Mouse (Mus musculus): Measurements from ENCODE around the gene Cilp2.

Gene Cilp2

DNA sequence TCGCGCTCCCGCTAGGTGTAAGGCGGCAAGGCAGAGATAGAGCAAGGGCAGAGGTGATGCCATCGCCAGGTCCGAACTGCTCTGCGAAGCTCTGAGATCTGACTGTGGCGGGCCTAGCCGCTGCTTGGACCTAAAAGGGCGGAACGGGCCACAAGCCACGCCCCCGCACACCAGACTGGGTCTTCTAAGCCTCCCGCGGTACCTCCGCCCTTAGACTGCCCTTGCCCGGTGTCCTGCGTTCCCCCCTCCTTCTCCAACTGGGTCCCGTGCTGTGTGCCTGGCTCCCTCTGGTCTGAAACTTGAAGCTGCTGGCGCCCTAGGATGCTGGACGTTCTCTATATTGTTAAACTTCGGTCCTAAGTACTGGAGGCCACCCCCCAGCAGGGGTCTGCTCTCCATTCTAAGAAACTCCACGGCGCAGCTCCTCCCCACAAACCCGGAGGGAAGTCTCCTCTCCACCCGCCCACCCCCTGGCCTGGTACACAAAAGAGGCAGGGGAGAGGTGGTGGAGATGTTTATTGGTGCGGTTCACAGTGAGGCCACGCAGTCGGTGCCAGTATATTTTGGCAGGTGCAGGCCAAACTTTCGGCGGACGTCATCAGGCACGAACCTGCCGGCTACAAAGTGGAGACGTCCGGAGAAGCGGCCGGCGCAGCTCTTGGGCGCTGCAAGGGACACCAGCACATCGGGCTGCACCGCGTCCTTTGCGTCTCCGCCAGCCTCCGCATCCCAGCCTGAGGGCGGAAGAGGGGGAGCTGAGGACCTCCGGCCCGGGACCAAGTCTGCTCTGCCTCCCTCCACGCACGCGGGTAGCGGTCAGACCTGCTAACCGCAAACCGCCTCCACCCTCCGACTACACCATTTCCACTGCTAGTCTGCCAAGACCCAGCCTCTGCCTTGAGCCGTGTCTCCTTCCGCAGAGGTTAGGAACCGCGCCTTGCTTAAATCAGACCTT lies at the start of gene Cilp2:
Gene Cilp2, minus strand, starts transcription at position 399 of the 955 bp plus-strand sequence.
- DNase-seq (ENCODE audit: low read depth, low spot score) = peak; percentile 70
- Histone ChIP-seq H3K36me3 (ENCODE audit: control insufficient read depth, insufficient read depth, low read length, poor library complexity, severe bottlenecking) (no peaks in the 10 kb centered on the region; the same call in 1 of the 2 replicates), H3K27me3 (ENCODE audit: control insufficient read depth, insufficient read depth, low read length, poor library complexity, severe bottlenecking) (no peaks in the 10 kb centered on the region)

DNA sequence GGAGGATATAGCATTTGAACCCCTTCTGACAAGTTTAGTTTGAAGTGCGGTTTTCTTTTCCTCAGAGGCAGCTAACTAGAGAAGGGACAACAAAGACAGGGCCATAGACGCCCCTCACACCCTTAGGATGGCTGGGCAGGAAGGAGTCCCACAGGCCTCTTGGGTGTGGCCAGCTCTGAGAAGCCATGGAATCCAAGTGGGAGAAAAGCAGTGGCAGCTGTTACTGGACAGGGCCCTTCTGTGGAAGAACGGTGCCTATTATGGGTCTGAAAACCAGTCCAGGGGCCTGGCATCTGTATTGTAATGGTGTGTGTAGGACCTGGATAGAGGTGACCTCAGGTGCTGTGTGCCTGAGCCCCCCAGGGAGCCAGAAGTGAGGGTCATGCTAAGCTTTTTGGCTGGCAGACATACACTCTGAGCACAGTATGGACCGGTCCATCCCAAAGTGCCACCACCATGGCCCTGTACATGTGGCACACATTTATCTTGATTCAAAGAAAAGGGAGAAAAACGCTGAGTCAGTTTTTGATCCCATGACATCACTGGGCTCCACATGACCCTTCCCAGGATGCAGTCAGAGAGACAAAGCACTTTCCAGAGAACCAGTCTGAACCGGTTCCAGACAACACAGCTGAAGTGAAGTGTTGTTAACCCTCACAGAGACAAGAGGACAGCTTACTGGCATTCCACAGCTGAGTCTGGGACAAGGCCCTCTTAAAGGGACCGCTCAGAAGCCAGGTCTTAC lies 48.7 kb upstream of the Cilp2 start:
- no peak for DNase-seq (ENCODE audit: low read depth, low spot score)
- H3K27me3 ChIP-seq (ENCODE audit: control insufficient read depth, insufficient read depth, low read length, poor library complexity, severe bottlenecking) = no peaks in the 10 kb centered on the region
- H3K36me3 ChIP-seq (ENCODE audit: control insufficient read depth, insufficient read depth, low read length, poor library complexity, severe bottlenecking) = peaks cover 8% of the 10 kb centered on the region; the same call in 1 of the 2 replicates

DNA sequence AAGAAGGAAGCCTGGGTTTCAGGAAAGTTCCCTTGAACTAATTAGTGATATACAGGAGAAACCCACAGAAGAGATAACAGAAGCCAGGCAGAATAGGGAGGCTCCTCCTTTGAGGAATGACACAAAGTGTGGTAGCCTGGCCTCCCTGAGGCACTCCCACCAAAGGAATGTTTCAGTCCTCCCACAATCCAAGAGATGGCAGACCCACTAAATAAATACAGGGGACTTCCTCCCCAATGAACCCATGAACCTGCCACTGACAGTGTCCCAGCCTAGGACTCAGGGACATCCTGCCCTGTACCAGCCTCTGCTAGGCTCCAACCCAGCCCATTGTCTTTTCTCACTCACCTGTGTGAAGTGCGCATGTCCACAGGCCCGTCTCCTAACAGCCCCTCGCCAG lies 47.9 kb upstream of the Cilp2 start:
- no peak for DNase-seq (ENCODE audit: low read depth, low spot score)
- Histone ChIP-seq H3K36me3 (ENCODE audit: control insufficient read depth, insufficient read depth, low read length, poor library complexity, severe bottlenecking) (peaks cover 8% of the 10 kb centered on the region; the same call in 1 of the 2 replicates), H3K27me3 (ENCODE audit: control insufficient read depth, insufficient read depth, low read length, poor library complexity, severe bottlenecking) (no peaks in the 10 kb centered on the region)

DNA sequence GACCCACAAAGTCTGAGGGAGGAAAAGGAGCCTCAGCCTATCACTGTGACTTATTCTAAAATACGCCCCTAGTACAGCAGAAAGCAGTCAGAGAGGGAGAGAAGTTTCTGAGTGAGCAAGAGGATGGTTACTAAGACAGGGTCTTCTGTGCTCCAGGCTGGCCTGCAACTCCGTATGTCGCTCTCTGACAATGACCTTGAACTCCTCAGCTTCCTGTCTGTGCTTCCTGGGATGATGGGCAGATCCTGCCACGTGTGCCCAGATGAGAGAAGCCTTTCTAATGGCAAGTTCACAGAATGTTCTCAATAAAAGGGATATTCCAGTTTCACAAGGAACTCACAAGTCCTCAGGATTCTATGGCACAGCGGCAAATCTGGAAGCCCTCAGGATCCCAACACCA lies 47.1 kb upstream of the Cilp2 start:
- Histone ChIP-seq H3K27me3 (ENCODE audit: control insufficient read depth, insufficient read depth, low read length, poor library complexity, severe bottlenecking) (no peaks in the 10 kb centered on the region), H3K36me3 (ENCODE audit: control insufficient read depth, insufficient read depth, low read length, poor library complexity, severe bottlenecking) (peaks cover 8% of the 10 kb centered on the region; the same call in 1 of the 2 replicates)
- DNase-seq (ENCODE audit: low read depth, low spot score) = no peak

DNA sequence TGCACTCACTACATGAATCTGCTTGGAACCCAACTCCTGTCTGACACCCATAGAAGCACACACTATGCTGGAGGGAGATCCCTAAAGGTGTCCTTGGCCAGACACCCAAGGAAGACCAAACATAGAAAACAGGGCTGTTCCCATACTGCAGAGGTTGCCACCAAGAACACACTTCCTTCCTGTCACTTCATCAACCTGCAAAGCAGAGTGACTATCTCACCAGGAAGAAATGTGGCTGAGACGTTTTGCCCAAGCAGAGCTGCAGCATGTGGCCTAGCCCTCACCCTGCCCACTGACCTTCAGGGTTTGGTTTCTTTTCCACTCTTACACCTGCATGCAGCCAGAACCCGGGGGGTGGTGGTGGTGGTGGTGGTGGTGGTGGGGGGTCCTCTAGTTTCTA lies 46.3 kb upstream of the Cilp2 start:
- Histone ChIP-seq H3K36me3 (ENCODE audit: control insufficient read depth, insufficient read depth, low read length, poor library complexity, severe bottlenecking) (peaks cover 8% of the 10 kb centered on the region; the same call in 1 of the 2 replicates), H3K27me3 (ENCODE audit: control insufficient read depth, insufficient read depth, low read length, poor library complexity, severe bottlenecking) (no peaks in the 10 kb centered on the region)
- DNase-seq (ENCODE audit: low read depth, low spot score) = no peak

DNA sequence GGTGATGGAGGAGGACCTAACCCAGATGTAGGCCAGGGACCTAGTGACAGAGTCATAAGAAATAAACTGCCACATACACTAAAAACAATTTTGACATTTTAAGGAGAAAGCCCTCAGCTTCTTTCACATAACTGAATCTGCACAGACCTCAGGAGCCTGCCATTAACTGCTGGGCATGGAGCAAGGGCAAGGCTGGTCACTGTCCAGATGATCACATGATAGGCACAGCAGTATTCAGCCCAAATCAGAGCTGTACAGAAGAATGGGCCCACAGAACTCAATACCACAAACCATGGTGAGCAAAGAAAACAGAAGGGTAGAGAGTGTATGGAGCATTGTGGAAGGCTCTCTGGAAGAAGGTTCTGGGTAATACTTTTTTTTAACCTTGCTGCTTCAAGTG lies 39.4 kb upstream of the Cilp2 start:
- no peaks in the 10 kb centered on the region for H3K27me3 ChIP-seq (ENCODE audit: control insufficient read depth, insufficient read depth, low read length, poor library complexity, severe bottlenecking)
- DNase-seq (ENCODE audit: low read depth, low spot score) = no peak
- H3K36me3 ChIP-seq (ENCODE audit: control insufficient read depth, insufficient read depth, low read length, poor library complexity, severe bottlenecking) = peaks cover 1% of the 10 kb centered on the region; the same call in 1 of the 2 replicates

DNA sequence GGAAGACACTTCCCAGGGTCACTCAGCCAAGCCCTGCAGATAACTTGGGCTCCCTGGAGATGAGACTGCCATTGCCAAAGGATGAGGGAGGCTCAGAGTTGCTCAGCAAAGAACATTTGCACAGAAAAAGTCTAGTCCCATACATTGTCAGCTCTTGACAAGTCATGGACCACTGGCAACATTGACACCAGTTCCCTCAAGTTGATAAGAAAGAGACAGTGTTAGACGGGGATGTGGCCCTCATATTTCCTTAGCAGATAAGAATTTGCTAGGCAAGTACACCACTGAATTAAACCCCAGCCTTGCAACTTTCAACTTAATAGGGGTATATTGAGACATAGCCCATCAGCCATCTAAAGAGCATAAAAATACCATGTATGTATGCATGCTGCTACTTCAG lies 36.5 kb upstream of the Cilp2 start:
- H3K27me3 ChIP-seq (ENCODE audit: control insufficient read depth, insufficient read depth, low read length, poor library complexity, severe bottlenecking) = no peaks in the 10 kb centered on the region
- H3K36me3 ChIP-seq (ENCODE audit: control insufficient read depth, insufficient read depth, low read length, poor library complexity, severe bottlenecking) = peaks cover 1% of the 10 kb centered on the region
- no peak for DNase-seq (ENCODE audit: low read depth, low spot score)

DNA sequence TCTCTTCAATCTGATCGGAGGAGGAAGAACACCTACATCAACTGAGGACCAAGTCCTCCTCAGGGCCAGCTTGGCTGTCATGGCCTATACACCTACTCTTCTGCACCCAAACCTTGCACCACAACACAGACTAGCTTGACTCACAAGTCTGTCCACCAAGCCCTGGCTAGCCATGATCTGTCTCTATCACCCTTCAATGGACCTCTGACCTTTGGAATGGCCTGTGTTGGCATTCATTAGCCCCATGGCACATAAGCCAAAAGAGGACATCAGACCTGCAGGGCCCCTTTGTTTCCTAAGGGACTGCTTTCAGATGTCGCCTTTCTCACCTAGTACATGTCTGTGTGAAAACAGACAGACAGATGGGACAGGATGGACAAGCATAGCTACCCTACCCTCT lies 33.7 kb upstream of the Cilp2 start:
- no peaks in the 10 kb centered on the region for H3K27me3 ChIP-seq (ENCODE audit: control insufficient read depth, insufficient read depth, low read length, poor library complexity, severe bottlenecking)
- no peaks in the 10 kb centered on the region; the same call in none of the 2 replicates for H3K36me3 ChIP-seq (ENCODE audit: control insufficient read depth, insufficient read depth, low read length, poor library complexity, severe bottlenecking)
- DNase-seq (ENCODE audit: low read depth, low spot score) = no peak

DNA sequence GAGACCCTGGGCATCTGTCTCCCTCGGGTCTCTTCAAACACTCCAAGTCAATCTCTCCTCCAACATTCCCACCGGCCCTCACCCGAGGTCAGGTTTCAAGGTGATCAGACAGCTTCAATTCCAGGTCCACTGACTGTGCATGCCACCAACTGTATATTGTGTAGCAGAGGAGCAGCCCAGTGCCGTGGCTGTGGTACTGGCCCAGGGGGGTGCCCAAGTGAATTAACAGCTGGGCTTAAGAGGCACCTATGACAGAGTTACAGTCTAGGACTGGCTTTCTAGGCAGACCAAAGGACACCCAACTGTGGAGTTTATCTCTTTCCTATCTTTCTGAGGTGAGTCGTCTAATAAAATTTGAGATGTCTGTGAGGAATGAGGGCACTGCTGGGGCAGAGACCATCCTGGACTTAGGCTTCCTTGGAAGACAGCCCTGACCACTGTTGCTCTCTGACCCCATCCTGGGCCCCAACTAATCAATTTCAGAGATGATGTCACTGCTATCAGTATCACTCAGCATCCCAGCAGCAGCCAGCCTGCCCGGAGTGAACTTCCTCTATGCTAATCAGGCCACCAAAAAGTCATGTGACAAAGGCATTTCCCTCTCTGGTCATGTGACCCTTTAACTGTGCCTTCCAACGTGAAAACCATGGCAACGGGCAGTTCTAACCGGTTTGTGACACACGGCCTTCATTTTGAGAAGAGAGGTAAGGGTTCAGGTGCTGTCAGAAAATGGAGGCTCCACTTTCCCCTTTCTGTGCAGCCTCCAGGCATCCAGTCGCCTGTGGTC lies 32.6 kb upstream of the Cilp2 start:
- peak; percentile 97 for DNase-seq (ENCODE audit: low read depth, low spot score)
- Histone ChIP-seq H3K27me3 (ENCODE audit: control insufficient read depth, insufficient read depth, low read length, poor library complexity, severe bottlenecking) (no peaks in the 10 kb centered on the region), H3K36me3 (ENCODE audit: control insufficient read depth, insufficient read depth, low read length, poor library complexity, severe bottlenecking) (no peaks in the 10 kb centered on the region; the same call in none of the 2 replicates)

DNA sequence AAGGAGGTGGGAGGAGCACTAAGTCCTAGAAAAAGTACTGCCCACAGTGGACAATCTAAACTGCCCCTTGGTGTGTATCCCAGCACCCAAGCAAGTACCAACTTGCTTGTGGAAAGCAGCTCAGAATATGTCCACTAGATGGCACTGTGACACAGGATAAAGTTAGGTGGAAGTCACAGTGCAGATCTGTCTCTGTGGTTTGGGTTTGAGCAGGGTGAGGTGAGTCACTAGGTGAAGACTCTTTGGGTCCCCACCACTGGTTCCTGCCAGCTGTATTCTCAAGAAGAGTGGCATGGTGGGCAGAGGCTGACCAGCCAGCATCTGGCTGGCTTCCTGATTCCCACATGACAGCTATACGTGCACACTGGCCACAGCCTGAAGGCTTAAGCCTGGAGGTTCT lies 31.5 kb upstream of the Cilp2 start:
- Histone ChIP-seq H3K27me3 (ENCODE audit: control insufficient read depth, insufficient read depth, low read length, poor library complexity, severe bottlenecking) (no peaks in the 10 kb centered on the region), H3K36me3 (ENCODE audit: control insufficient read depth, insufficient read depth, low read length, poor library complexity, severe bottlenecking) (no peaks in the 10 kb centered on the region; the same call in none of the 2 replicates)
- DNase-seq (ENCODE audit: low read depth, low spot score) = peak; percentile 96

DNA sequence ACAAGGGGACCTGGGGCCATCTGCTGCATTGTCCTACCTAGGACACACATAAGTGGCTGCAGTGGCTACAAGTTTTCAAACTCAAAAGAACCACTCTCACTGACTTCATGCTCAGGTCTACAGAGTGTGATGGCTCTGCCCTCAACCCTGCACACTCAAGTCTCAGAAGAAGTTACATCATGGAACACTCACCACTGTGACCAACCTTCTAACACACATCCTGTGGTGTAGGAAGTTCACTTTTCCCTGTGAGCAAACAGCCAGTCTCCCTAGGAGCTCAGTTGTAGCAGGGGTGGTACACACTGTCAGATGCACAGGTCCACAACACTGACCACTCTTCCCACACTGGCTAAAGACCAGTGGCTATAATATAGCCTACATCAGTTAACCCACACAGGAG lies 31.0 kb upstream of the Cilp2 start:
- Histone ChIP-seq H3K27me3 (ENCODE audit: control insufficient read depth, insufficient read depth, low read length, poor library complexity, severe bottlenecking) (no peaks in the 10 kb centered on the region), H3K36me3 (ENCODE audit: control insufficient read depth, insufficient read depth, low read length, poor library complexity, severe bottlenecking) (peaks cover under 1% of the 10 kb centered on the region)
- peak; percentile 28 for DNase-seq (ENCODE audit: low read depth, low spot score)

DNA sequence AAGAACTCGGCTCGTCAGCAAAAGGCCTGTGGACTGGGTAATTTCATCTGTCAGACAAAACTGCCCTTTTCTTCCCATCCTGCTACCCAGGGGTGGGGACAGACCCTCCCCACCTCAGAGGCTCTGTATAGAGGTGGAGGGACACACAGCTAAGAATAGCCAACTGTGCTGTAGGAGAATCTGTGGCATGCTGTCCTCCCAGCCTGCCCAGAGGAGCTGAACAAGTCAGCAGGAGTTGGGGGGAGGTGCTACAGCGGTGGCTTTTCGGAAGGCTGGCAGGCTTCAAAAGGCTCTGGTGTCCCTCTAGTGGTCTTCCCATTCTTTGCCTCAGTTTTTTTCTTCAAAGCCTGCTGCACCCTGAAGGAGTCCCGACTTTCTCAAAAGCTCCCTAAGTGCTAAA lies 28.3 kb upstream of the Cilp2 start:
- DNase-seq (ENCODE audit: low read depth, low spot score) = no peak
- Histone ChIP-seq H3K27me3 (ENCODE audit: control insufficient read depth, insufficient read depth, low read length, poor library complexity, severe bottlenecking) (no peaks in the 10 kb centered on the region), H3K36me3 (ENCODE audit: control insufficient read depth, insufficient read depth, low read length, poor library complexity, severe bottlenecking) (peaks cover 5% of the 10 kb centered on the region)

DNA sequence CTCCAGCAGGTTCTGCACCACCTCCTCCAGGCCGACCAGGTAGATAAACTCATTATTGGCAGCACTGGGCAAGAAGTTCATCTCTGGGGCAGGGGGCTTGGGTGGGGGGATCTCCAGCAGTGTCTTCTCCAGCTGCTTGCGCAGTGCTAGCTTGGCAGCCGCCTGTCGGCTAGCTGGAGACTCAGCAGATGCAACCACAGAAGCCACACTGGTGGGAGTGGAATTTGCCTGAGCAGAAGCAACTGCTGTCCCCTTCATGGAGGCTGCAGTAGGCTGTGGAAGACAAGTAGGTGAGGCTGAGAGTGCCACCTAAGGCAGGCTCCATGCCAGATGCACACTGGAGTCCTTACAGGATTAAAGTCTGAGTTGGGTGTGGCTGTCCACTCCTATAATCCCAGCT lies 27.0 kb upstream of the Cilp2 start:
- Histone ChIP-seq H3K27me3 (ENCODE audit: control insufficient read depth, insufficient read depth, low read length, poor library complexity, severe bottlenecking) (no peaks in the 10 kb centered on the region), H3K36me3 (ENCODE audit: control insufficient read depth, insufficient read depth, low read length, poor library complexity, severe bottlenecking) (peaks cover 5% of the 10 kb centered on the region)
- no peak for DNase-seq (ENCODE audit: low read depth, low spot score)

DNA sequence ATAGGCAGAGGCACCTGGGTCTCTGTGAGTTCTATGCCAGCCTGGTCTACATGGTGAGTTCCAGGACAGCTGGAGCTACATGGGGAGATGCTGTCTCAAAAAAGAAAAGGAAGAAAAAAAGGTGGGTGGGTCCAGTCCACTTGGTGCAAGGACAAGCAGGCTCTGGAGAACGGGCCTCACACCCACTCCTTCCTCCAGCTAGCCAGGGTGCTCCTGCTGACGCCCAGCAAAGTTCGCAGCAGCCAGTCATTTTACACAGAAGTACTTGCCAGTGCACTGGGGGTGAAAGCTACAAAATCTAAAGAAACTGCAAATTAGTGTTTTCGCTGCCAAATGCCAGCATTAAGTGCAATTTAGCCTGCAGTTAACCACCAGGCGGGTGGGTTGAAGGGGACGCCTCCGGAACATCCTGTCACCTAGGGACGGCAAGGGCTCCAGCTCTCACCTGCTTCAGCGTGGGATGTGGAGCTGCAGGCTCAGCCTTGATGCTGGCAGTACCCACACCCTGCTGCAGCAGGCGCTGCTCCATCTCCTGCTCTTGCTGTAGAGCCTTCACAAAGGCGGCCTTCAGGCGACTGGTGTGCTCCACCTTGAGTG lies 25.1 kb upstream of the Cilp2 start:
- H3K36me3 ChIP-seq (ENCODE audit: control insufficient read depth, insufficient read depth, low read length, poor library complexity, severe bottlenecking) = peaks cover 5% of the 10 kb centered on the region
- H3K27me3 ChIP-seq (ENCODE audit: control insufficient read depth, insufficient read depth, low read length, poor library complexity, severe bottlenecking) = no peaks in the 10 kb centered on the region
- DNase-seq (ENCODE audit: low read depth, low spot score) = no peak
